Mouse (Mus musculus) limb, embryonic 11.5 days (tissue): ENCODE results near the gene Ilf2. TPM values are rescaled to one million over a fixed set of nuclear protein-coding genes. Genes with fewer than 3 reads are reported as not detected.

ENCODE experiments used
- ATAC-seq: fragments of 200-750 bp; cut with Nextera tagmentation; 2 replicates; pipeline ENCODE4 v1.8.0; 2017; ENCODE audit warnings: low read depth; ENCODE audit not compliant: insufficient number of reproducible peaks, low FRiP score, low TSS enrichment
- DNase-seq: peaks from one replicate; pipeline ENCODE4 v3.0.0-alpha.2; 2015; ENCODE audit warnings: low spot score
- H3K27ac ChIP-seq: fragments of 300-500 bp; sonication (generic); replicated peaks from 2 replicates; pipeline ENCODE4 v1.5.1; 2014; ENCODE audit warnings: low read depth, mild to moderate bottlenecking, low read length
- H3K27me3 ChIP-seq: fragments of 300-500 bp; sonication (generic); 2 replicates; pipeline ENCODE4 v1.6.1; 2014; ENCODE audit warnings: mild to moderate bottlenecking, low read length, mixed read lengths; ENCODE audit not compliant: control insufficient read depth, insufficient read depth
- H3K36me3 ChIP-seq: fragments of 300-500 bp; sonication (generic); 2 replicates; pipeline ENCODE4 v1.6.1; 2014; ENCODE audit warnings: mild to moderate bottlenecking, low read length, moderate library complexity, mixed read lengths; ENCODE audit not compliant: control insufficient read depth, insufficient read depth
- H3K4me1 ChIP-seq: fragments of 300-500 bp; sonication (generic); 2 replicates; pipeline ENCODE4 v1.6.1; 2014; ENCODE audit warnings: low read length, mixed read lengths; ENCODE audit not compliant: control insufficient read depth, insufficient read depth
- H3K4me2 ChIP-seq: fragments of 300-500 bp; sonication (generic); 2 replicates; pipeline ENCODE4 v1.6.1; 2014; ENCODE audit warnings: low read depth, mild to moderate bottlenecking, moderate library complexity; ENCODE audit not compliant: severe bottlenecking
- H3K4me3 ChIP-seq: fragments of 300-500 bp; sonication (generic); 2 replicates; pipeline ENCODE4 v1.5.1; 2014; ENCODE audit warnings: low read depth, low read length
- H3K9ac ChIP-seq: fragments of 300-500 bp; sonication (generic); 2 replicates; pipeline ENCODE4 v1.6.1; 2014; ENCODE audit warnings: mild to moderate bottlenecking, low read length
- H3K9me3 ChIP-seq: fragments of 300-500 bp; sonication (generic); 2 replicates; pipeline ENCODE4 v1.6.1; 2016; ENCODE audit warnings: low read length; ENCODE audit not compliant: control insufficient read depth
- WGBS: fragments of 180-500 bp; shearing (Covaris S2); extraction: QIAGEN DNeasy Blood & Tissue Kit; methylation state at CpG from one replicate; pipeline ENCODE4 v1.1.7; 2014; 5-methylcytosine and 5-hydroxymethylcytosine counted together
- polyA plus RNA-seq: library from polyadenylated mRNA; unstranded; fragments of >200 nt; fragmentation: Nextera tagmentation; extraction: Ambion mirVana; gene quantifications from 2 replicates; pipeline ENCODE4 v1.2.1, GENCODE M21; 2014

The Ilf2 gene
- polyA plus RNA-seq, 1 experiment from 2014 or later = 385 TPM

- Histone ChIP-seq H3K4me1 (peaks cover 12% of the 10 kb centered on the region), H3K9ac (no peak overlapping the region), H3K27ac (no peak overlapping the region), H3K36me3 (no peaks in the 10 kb centered on the region), H3K4me2 (no peak overlapping the region), H3K9me3 (no peaks in the 10 kb centered on the region), H3K27me3 (peaks cover 5% of the 10 kb centered on the region; the same call in 1 of the 2 replicates), H3K4me3 (no peak overlapping the region)
- ATAC-seq (no peak), DNase-seq (no peak)
- WGBS = 88% methylated on average over 4 of the region's 4 CpGs
Observed at GRCm38 (mm10) chr3:90515789-90516188, 39.9 kb downstream of the Ilf2 start.

GRCm38 (mm10) chr3:90517711-90518110 lies 41.8 kb downstream of the Ilf2 start:
- 78% methylated on average over 4 of the region's 4 CpGs for WGBS
- H3K9ac ChIP-seq = no peak overlapping the region
- no peak overlapping the region for H3K4me3 ChIP-seq
- ATAC-seq (no peak), DNase-seq (no peak)
- H3K4me2 ChIP-seq = no peak overlapping the region
- H3K27me3 ChIP-seq = peaks cover 5% of the 10 kb centered on the region; the same call in 1 of the 2 replicates
- peaks cover 12% of the 10 kb centered on the region for H3K4me1 ChIP-seq
- H3K27ac ChIP-seq = no peak overlapping the region
- H3K9me3 ChIP-seq = no peaks in the 10 kb centered on the region
- no peaks in the 10 kb centered on the region for H3K36me3 ChIP-seq

GRCm38 (mm10) chr3:90525421-90525820 lies 49.5 kb downstream of the Ilf2 start:
- WGBS = 71% methylated on average over 4 of the region's 4 CpGs
- Histone ChIP-seq H3K36me3 (no peaks in the 10 kb centered on the region), H3K4me3 (no peak overlapping the region), H3K27me3 (no peaks in the 10 kb centered on the region), H3K9ac (no peak overlapping the region), H3K4me1 (no peaks in the 10 kb centered on the region), H3K9me3 (no peaks in the 10 kb centered on the region), H3K27ac (no peak overlapping the region), H3K4me2 (no peak overlapping the region)
- DNase-seq (no peak), ATAC-seq (no peak)

DNA sequence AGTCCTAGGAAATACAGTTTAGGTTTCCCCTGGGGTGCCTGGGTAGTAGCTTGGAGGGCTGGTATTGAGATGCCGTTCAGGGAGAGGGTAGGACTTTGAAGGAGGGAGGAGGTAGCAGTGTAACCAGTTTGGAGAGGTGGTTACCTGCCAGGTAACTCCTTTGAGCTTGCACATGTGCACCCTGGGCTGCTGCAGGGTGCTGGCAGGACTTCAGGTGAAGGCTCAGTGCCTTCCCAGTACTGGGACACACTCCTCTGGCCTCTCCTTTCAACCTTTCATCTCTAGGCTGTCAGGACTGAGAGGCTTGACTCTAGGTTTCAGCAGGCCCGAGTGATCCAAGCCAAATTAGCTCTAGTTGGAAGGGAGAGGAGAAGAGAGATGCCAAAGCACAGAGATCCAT lies 50.1 kb downstream of the Ilf2 start:
- no peaks in the 10 kb centered on the region for H3K27me3 ChIP-seq
- no peak for DNase-seq
- WGBS = 69% methylated on average over 2 of the region's 2 CpGs
- H3K4me1 ChIP-seq = no peaks in the 10 kb centered on the region
- H3K9ac ChIP-seq = no peak overlapping the region
- no peak overlapping the region for H3K4me3 ChIP-seq
- H3K4me2 ChIP-seq = no peak overlapping the region
- no peaks in the 10 kb centered on the region for H3K9me3 ChIP-seq
- no peaks in the 10 kb centered on the region for H3K36me3 ChIP-seq
- no peak for ATAC-seq
- H3K27ac ChIP-seq = no peak overlapping the region

DNA sequence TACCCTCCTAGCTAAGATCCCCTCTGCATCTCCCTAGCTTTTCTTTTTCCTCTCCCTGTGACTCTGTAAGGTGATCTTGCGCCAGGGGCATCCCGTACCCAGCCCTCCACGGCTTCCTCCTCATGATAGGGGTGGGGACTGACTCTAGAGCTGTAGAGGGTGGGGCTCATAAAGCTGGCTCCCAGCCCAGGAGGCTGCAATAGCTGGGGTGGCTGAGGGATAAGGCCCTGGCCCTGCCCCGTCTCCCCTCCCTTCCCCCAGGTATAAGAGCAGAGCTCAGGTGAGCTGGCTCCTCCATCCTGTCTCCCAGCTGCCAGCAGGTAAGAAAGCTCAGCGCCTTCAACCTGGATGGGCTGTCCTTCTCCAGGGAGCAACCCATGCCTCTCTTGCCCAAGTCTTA lies 50.7 kb downstream of the Ilf2 start, which contains the start of gene S100a14:
Gene S100a14, plus strand, starts transcription at position 277 of the 400 bp plus-strand sequence.
- ATAC-seq = no peak
- Histone ChIP-seq H3K4me3 (no peak within 1 kb of the TSS), H3K9me3 (no peaks in the 10 kb centered on the region), H3K27me3 (no peaks in the 10 kb centered on the region), H3K36me3 (no peaks in the 10 kb centered on the region), H3K4me1 (no peaks in the 10 kb centered on the region), H3K27ac (no peak within 1 kb of the TSS), H3K4me2 (no peak within 1 kb of the TSS), H3K9ac (no peak within 1 kb of the TSS)
- WGBS = 72% methylated on average over 5 of the region's 5 CpGs
- DNase-seq = no peak

DNA sequence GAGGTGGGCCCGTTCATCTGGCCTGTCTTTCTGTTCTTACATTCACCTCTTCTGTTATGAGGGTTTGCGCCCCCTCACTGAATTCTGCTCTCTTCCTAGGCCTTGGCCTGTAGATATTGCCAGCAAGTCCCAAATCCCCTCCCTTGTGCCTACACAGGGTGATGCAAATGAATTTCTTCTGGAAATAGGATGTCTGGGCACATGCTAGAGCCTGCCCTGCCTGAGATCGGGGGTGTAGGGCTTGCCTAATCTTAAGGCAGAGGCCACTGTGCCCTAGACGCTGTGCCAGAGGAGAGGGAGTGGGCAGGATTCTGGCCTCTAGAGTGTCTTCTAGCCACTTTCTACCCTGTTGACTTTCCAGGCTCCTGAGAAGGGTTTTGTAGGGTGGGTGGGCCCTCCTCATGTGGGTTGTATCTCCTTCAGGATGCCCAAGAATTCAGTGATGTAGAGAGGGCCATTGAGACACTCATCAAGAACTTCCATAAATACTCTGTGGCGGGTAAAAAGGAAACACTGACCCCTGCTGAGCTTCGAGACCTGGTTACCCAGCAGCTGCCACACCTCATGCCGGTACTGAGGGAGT lies 51.5 kb downstream of the Ilf2 start:
- Histone ChIP-seq H3K27me3 (no peaks in the 10 kb centered on the region), H3K36me3 (no peaks in the 10 kb centered on the region), H3K27ac (no peak overlapping the region), H3K9ac (no peak overlapping the region), H3K9me3 (no peaks in the 10 kb centered on the region), H3K4me1 (no peaks in the 10 kb centered on the region), H3K4me3 (no peak overlapping the region), H3K4me2 (no peak overlapping the region)
- DNase-seq (no peak), ATAC-seq (no peak)
- 83% methylated on average over 7 of the region's 7 CpGs for WGBS

- WGBS = 73% methylated on average over 5 of the region's 5 CpGs
- Histone ChIP-seq H3K9ac (no peak overlapping the region), H3K4me2 (no peak overlapping the region), H3K27ac (no peak overlapping the region), H3K9me3 (no peaks in the 10 kb centered on the region), H3K27me3 (no peaks in the 10 kb centered on the region), H3K36me3 (no peaks in the 10 kb centered on the region), H3K4me3 (no peak overlapping the region), H3K4me1 (no peaks in the 10 kb centered on the region)
- no peak for DNase-seq
- ATAC-seq = no peak
Observed at GRCm38 (mm10) chr3:90531713-90532112, 55.8 kb downstream of the Ilf2 start.

GRCm38 (mm10) chr3:90535446-90535845 lies 59.5 kb downstream of the Ilf2 start:
- no peaks in the 10 kb centered on the region for H3K27me3 ChIP-seq
- H3K9ac ChIP-seq = no peak overlapping the region
- H3K4me1 ChIP-seq = no peaks in the 10 kb centered on the region
- H3K4me2 ChIP-seq = no peak overlapping the region
- H3K9me3 ChIP-seq = no peaks in the 10 kb centered on the region
- WGBS = 62% methylated on average over 1 of the region's 1 CpGs
- H3K36me3 ChIP-seq = no peaks in the 10 kb centered on the region
- ATAC-seq = no peak
- no peak overlapping the region for H3K27ac ChIP-seq
- H3K4me3 ChIP-seq = no peak overlapping the region
- DNase-seq = no peak
